Mouse (Mus musculus) embryo, embryonic 10.5 days (tissue): ENCODE measurements at regions not wholly inside any gene's neighbourhood (a gene's known extent, or its start where the extent isn't known, plus 50 kb on each side); places are given as distances from the start of the nearest gene placed in this dataset.
A peak's percentile ranks its signal among the peaks of the same experiment; 100 is the strongest.

Experiments
- DNase-seq: peaks from one replicate; pipeline ENCODE4 v3.0.0-alpha.2; 2015; ENCODE audit warnings: low spot score

- no peak for DNase-seq
Observed at GRCm38 (mm10) chr9:52240585-52241320, 72.4 kb upstream of the Zc3h12c start.

GRCm38 (mm10) chr9:52234775-52235174 is 66.4 kb upstream of the Zc3h12c start:
- no peak for DNase-seq

GRCm38 (mm10) chr9:52229589-52229988 is 61.2 kb upstream of the Zc3h12c start:
- no peak for DNase-seq

- DNase-seq: peak; percentile 29
Observed at GRCm38 (mm10) chr9:52225646-52226045, 57.3 kb upstream of the Zc3h12c start.

- peak; percentile 58 for DNase-seq
Observed at GRCm38 (mm10) chr9:52223509-52224113, 55.2 kb upstream of the Zc3h12c start.
